Mouse (Mus musculus): ENCODE measurements at regions not wholly inside any gene's neighbourhood (a gene's known extent, or its start where the extent isn't known, plus 50 kb on each side); places are given as distances from the start of the nearest gene placed in this dataset.

DNA sequence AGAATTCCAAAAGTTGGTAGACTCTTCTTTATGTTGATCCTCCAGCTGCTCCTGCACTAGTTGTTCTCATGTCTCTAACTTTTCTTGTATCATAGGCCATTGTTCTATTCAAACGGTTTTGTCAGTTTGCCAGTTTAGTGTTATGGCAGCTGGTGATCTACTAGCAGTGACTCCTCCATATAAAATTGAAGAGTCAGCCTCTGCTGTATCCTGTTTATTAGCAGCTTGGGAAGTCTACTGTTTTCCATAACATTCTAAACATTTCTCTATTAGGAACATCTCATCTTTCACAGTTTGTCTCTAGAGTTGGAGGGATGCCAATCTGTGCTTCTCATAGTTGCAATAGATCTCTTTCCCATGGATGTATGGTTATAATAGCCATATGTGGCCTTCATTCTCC, 58.6 kb downstream of the Drd1 start:
- Histone ChIP-seq H3K36me3 (ENCODE audit: control insufficient read depth, insufficient read depth, low read length) (no peaks in the 10 kb centered on the region), H3K9ac (ENCODE audit: low read depth, low read length) (no peak overlapping the region), H3K27ac (no peak overlapping the region), H3K4me1 (ENCODE audit: control insufficient read depth, insufficient read depth, low read length) (no peaks in the 10 kb centered on the region), H3K27me3 (ENCODE audit: control insufficient read depth, insufficient read depth, low read length) (no peaks in the 10 kb centered on the region), H3K79me2 (replicated peaks; ENCODE audit: control insufficient read depth, insufficient read depth, low read length) (no peaks in the 10 kb centered on the region), H3K4me3 (no peak overlapping the region)
- TF ChIP-seq POLR2A (IDR thresholded peaks at IDR 0.05; ENCODE audit: insufficient read depth, low read depth, low read length) (no peak), EP300 (IDR thresholded peaks at IDR 0.05; ENCODE audit: insufficient read depth, low read depth, low read length) (no peak), CTCF (IDR thresholded peaks at IDR 0.05) (no peak)
- intact Hi-C loops (cut with DNase I) = no loop called here
- no peak for DNase-seq
- 26% methylated on average over 1 of the region's 1 CpGs for WGBS

DNA sequence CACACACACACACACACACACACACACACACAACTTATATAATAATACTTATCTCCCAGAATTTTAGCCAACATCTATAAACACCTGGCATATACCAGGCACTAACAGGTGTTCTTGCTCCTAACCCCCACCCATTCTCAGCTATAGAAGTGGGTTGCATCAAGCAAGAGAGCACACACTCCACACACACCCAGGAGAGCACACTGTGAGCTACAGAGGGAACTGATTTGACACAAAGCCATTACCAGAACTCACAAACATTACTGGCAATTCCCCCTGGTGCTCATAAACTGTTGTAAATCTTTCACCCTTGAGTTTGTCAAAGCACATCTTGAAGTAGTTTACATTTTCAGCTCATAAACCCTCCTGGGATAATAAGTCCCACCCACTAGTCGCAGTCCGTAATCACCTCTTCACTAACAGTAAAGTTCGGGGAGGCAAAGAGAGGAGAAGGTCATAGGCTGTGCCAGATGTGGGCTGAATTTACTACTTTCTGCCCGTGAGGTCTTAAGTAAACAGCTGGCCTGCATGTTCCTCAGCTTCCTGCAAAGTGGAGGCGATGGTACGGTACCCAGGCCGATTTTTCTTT, 62.5 kb downstream of the Drd1 start:
- Histone ChIP-seq H3K4me1 (ENCODE audit: control insufficient read depth, insufficient read depth, low read length) (no peaks in the 10 kb centered on the region), H3K4me3 (no peak overlapping the region), H3K36me3 (ENCODE audit: control insufficient read depth, insufficient read depth, low read length) (no peaks in the 10 kb centered on the region), H3K79me2 (replicated peaks; ENCODE audit: control insufficient read depth, insufficient read depth, low read length) (no peaks in the 10 kb centered on the region), H3K27me3 (ENCODE audit: control insufficient read depth, insufficient read depth, low read length) (no peaks in the 10 kb centered on the region), H3K9ac (ENCODE audit: low read depth, low read length) (no peak overlapping the region), H3K27ac (no peak overlapping the region)
- intact Hi-C loops (cut with DNase I) = no loop called here
- no peak for DNase-seq
- TF ChIP-seq CTCF (IDR thresholded peaks at IDR 0.05) = no peak
- no peak for TF ChIP-seq EP300 (IDR thresholded peaks at IDR 0.05; ENCODE audit: insufficient read depth, low read depth, low read length)
- no peak for TF ChIP-seq POLR2A (IDR thresholded peaks at IDR 0.05; ENCODE audit: insufficient read depth, low read depth, low read length)
- WGBS = 77% methylated on average over 7 of the region's 7 CpGs

- no peak for DNase-seq
- WGBS = 22% methylated on average over 2 of the region's 2 CpGs
- Histone ChIP-seq H3K79me2 (replicated peaks; ENCODE audit: control insufficient read depth, insufficient read depth, low read length) (no peaks in the 10 kb centered on the region), H3K27ac (no peak overlapping the region), H3K4me3 (no peak overlapping the region), H3K27me3 (ENCODE audit: control insufficient read depth, insufficient read depth, low read length) (no peaks in the 10 kb centered on the region), H3K36me3 (ENCODE audit: control insufficient read depth, insufficient read depth, low read length) (no peaks in the 10 kb centered on the region), H3K4me1 (ENCODE audit: control insufficient read depth, insufficient read depth, low read length) (no peaks in the 10 kb centered on the region), H3K9ac (ENCODE audit: low read depth, low read length) (no peak overlapping the region)
- intact Hi-C loops (cut with DNase I) = no loop called here
- TF ChIP-seq POLR2A (IDR thresholded peaks at IDR 0.05; ENCODE audit: insufficient read depth, low read depth, low read length) (no peak), EP300 (IDR thresholded peaks at IDR 0.05; ENCODE audit: insufficient read depth, low read depth, low read length) (no peak), CTCF (IDR thresholded peaks at IDR 0.05) (no peak)
Measured at GRCm38 (mm10) chr13:53979226-53979625, 76.3 kb downstream of the Drd1 start.

GRCm38 (mm10) chr13:53969421-53969820, 86.1 kb downstream of the Drd1 start:
- H3K36me3 ChIP-seq (ENCODE audit: control insufficient read depth, insufficient read depth, low read length) = no peaks in the 10 kb centered on the region
- intact Hi-C loops (cut with DNase I) = no loop called here
- H3K9ac ChIP-seq (ENCODE audit: low read depth, low read length) = no peak overlapping the region
- no peaks in the 10 kb centered on the region for H3K27me3 ChIP-seq (ENCODE audit: control insufficient read depth, insufficient read depth, low read length)
- H3K4me3 ChIP-seq = no peak overlapping the region
- 75% methylated on average over 2 of the region's 2 CpGs for WGBS
- no peak for DNase-seq
- no peaks in the 10 kb centered on the region for H3K79me2 ChIP-seq (replicated peaks; ENCODE audit: control insufficient read depth, insufficient read depth, low read length)
- no peak overlapping the region for H3K27ac ChIP-seq
- H3K4me1 ChIP-seq (ENCODE audit: control insufficient read depth, insufficient read depth, low read length) = no peaks in the 10 kb centered on the region
- no peak for TF ChIP-seq POLR2A (IDR thresholded peaks at IDR 0.05; ENCODE audit: insufficient read depth, low read depth, low read length)
- TF ChIP-seq CTCF (IDR thresholded peaks at IDR 0.05) = no peak
- no peak for TF ChIP-seq EP300 (IDR thresholded peaks at IDR 0.05; ENCODE audit: insufficient read depth, low read depth, low read length)

GRCm38 (mm10) chr13:53956167-53956566, 99.3 kb downstream of the Drd1 start:
- no peak overlapping the region for H3K27ac ChIP-seq
- H3K4me3 ChIP-seq = no peak overlapping the region
- no peak overlapping the region for H3K9ac ChIP-seq (ENCODE audit: low read depth, low read length)
- WGBS = 82% methylated on average over 15 of the region's 15 CpGs
- DNase-seq = no peak
- no peaks in the 10 kb centered on the region for H3K27me3 ChIP-seq (ENCODE audit: control insufficient read depth, insufficient read depth, low read length)
- intact Hi-C loops (cut with DNase I) = no loop called here
- TF ChIP-seq EP300 (IDR thresholded peaks at IDR 0.05; ENCODE audit: insufficient read depth, low read depth, low read length) (no peak), CTCF (IDR thresholded peaks at IDR 0.05) (no peak), POLR2A (IDR thresholded peaks at IDR 0.05; ENCODE audit: insufficient read depth, low read depth, low read length) (no peak)
- H3K79me2 ChIP-seq (replicated peaks; ENCODE audit: control insufficient read depth, insufficient read depth, low read length) = no peaks in the 10 kb centered on the region
- H3K4me1 ChIP-seq (ENCODE audit: control insufficient read depth, insufficient read depth, low read length) = no peaks in the 10 kb centered on the region
- H3K36me3 ChIP-seq (ENCODE audit: control insufficient read depth, insufficient read depth, low read length) = no peaks in the 10 kb centered on the region

DNA sequence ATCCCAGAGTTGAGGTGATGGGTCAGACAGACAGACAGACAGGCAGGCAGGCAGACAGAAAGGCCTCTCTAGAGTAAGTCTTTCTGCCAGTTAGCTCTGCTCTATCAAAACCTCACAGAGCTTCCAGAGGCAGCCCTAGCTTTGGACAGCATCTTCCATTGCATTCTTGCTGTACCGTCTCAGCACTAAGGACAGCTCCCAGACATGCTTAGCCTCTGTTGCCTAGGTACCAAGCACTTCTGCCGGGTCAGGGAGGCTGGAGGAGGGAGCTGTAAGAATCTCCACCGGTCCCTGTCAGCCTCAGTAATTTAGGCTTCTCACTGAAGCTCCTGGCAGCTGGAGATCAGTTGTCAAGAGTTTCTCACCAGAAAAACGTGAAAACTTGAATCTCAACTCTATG, 107.4 kb downstream of the Drd1 start:
- intact Hi-C loops (cut with DNase I) = no loop called here
- H3K36me3 ChIP-seq (ENCODE audit: control insufficient read depth, insufficient read depth, low read length) = no peaks in the 10 kb centered on the region; the same call in 1 of the 2 replicates
- H3K79me2 ChIP-seq (replicated peaks; ENCODE audit: control insufficient read depth, insufficient read depth, low read length) = no peaks in the 10 kb centered on the region
- DNase-seq = no peak
- no peak overlapping the region for H3K4me3 ChIP-seq
- no peak overlapping the region for H3K9ac ChIP-seq (ENCODE audit: low read depth, low read length)
- H3K27ac ChIP-seq = no peak overlapping the region
- WGBS = 4% methylated on average over 4 of the region's 4 CpGs
- H3K27me3 ChIP-seq (ENCODE audit: control insufficient read depth, insufficient read depth, low read length) = no peaks in the 10 kb centered on the region
- H3K4me1 ChIP-seq (ENCODE audit: control insufficient read depth, insufficient read depth, low read length) = peaks cover 1% of the 10 kb centered on the region; the same call in 1 of the 2 replicates
- TF ChIP-seq EP300 (IDR thresholded peaks at IDR 0.05; ENCODE audit: insufficient read depth, low read depth, low read length) (no peak), CTCF (IDR thresholded peaks at IDR 0.05) (no peak), POLR2A (IDR thresholded peaks at IDR 0.05; ENCODE audit: insufficient read depth, low read depth, low read length) (no peak)

Data from heart, adult 2 months (tissue).